9 mouse cellular contexts compared by ENCODE assay signal in genomic region chr7:24949958-24950623, GRCm38 (mm10). TPM values are rescaled to one million over a fixed set of nuclear protein-coding genes. Genes with fewer than 3 reads are reported as not detected.
DNase-seq lines count a peak whose midpoint lies in the region; ATAC-seq lines count a peak whose summit lies in the region.
"Had no signal": no experiment of that assay in that cellular context is flagged by ENCODE, and none has a peak within 500 bp of the region (broad histone marks: within the 10 kb centered on the region; RNA-seq: fewer than 3 reads in every experiment).

No protein-coding gene starts in this region.

- intact Hi-C loops in left cerebral cortex, postnatal 25 days (cut with DNase I), result loop anchor here (5.0 kb wide), 2 partner anchors 43 to 58 kb away; no protein-coding TSS in a partner anchor

- WGBS in forebrain, embryonic 14.5 days, result 1% methylated on average over 8 of the region's 8 CpGs
- 0% methylated on average over 8 of the region's 8 CpGs for WGBS in hindbrain, embryonic 11.5 days
- WGBS in midbrain, embryonic 11.5 days, result 2% methylated on average over 8 of the region's 8 CpGs

- H3K4me2 ChIP-seq in forebrain, embryonic 14.5 days (ENCODE audit: low read length), result no peak overlapping the region
- H3K4me2 ChIP-seq in hindbrain, embryonic 11.5 days (replicated peaks; ENCODE audit: low read depth, low read length), result no peak overlapping the region
- H3K4me2 ChIP-seq in midbrain, embryonic 11.5 days, result no peak overlapping the region
- H3K4me2 ChIP-seq: liver, embryonic 15.5 days had no signal

- peaks cover 89% of the 10 kb centered on the region for H3K27me3 ChIP-seq in forebrain, embryonic 14.5 days (replicated peaks; ENCODE audit: control insufficient read depth, insufficient read depth, low read length)
- peaks cover 79% of the 10 kb centered on the region for H3K27me3 ChIP-seq in hindbrain, embryonic 11.5 days (ENCODE audit: control insufficient read depth, insufficient read depth, low read length)
- H3K27me3 ChIP-seq in midbrain, embryonic 11.5 days (ENCODE audit: control insufficient read depth, insufficient read depth, low read length), result peaks cover 80% of the 10 kb centered on the region

- H3K27ac ChIP-seq in forebrain, embryonic 14.5 days (ENCODE audit: low read depth, low read length), result no peak overlapping the region
- peak overlapping the region; percentile 65; the same call in 1 of the 2 replicates for H3K27ac ChIP-seq in hindbrain, embryonic 11.5 days (ENCODE audit: low read depth, low read length)
- H3K27ac ChIP-seq in midbrain, embryonic 11.5 days (ENCODE audit: low read depth, low read length), result peak overlapping the region; percentile 40; the same call in 1 of the 2 replicates
- H3K27ac ChIP-seq: liver, embryonic 15.5 days had no signal

- ATAC-seq in forebrain, embryonic 14.5 days, result peak; percentile 47
- ATAC-seq in hindbrain, embryonic 11.5 days (ENCODE audit: low FRiP score), result peak; percentile 68
- ATAC-seq in midbrain, embryonic 11.5 days (ENCODE audit: low FRiP score), result peak; percentile 80

- no peaks in the 10 kb centered on the region for H3K4me1 ChIP-seq in forebrain, embryonic 14.5 days (ENCODE audit: control insufficient read depth, insufficient read depth, low read length)
- H3K4me1 ChIP-seq in hindbrain, embryonic 11.5 days (replicated peaks; ENCODE audit: control insufficient read depth, insufficient read depth, low read length), result peaks cover 25% of the 10 kb centered on the region
- H3K4me1 ChIP-seq in midbrain, embryonic 11.5 days (ENCODE audit: control insufficient read depth, insufficient read depth, low read length), result peaks cover 31% of the 10 kb centered on the region

- peak; percentile 63 for DNase-seq in gastrocnemius, adult 18-20 months (ENCODE audit: low spot score)
- DNase-seq in gastrocnemius, postnatal 25 days, result no peak
- peak; percentile 80 for DNase-seq in c-Kit-positive CD71-negative TER-119-negative erythroid progenitor cells, embryonic 14.5 days (ENCODE audit: low read depth)
- peak; percentile 75 for DNase-seq in forebrain, embryonic 14.5 days (ENCODE audit: low spot score)
- peak; percentile 94 for DNase-seq in hindbrain, embryonic 11.5 days (ENCODE audit: low spot score)
- DNase-seq in left cerebral cortex, postnatal 25 days (ENCODE audit: low spot score in 2 of 2), result peak; percentile 53 to 54
- peak; percentile 100 for DNase-seq in midbrain, embryonic 11.5 days (ENCODE audit: low spot score, missing footprints)
- DNase-seq in spleen, postnatal 14 days (ENCODE audit: low spot score in 2 of 2), result peak; percentile 64 to 75

- H3K4me3 ChIP-seq in forebrain, embryonic 14.5 days (ENCODE audit: low read depth, low read length), result no peak overlapping the region
- H3K4me3 ChIP-seq in hindbrain, embryonic 11.5 days (ENCODE audit: low read depth, low read length), result no peak overlapping the region
- no peak overlapping the region for H3K4me3 ChIP-seq in midbrain, embryonic 11.5 days (ENCODE audit: low read depth, low read length)
- H3K4me3 ChIP-seq: liver, embryonic 15.5 days had no signal

- no peaks in the 10 kb centered on the region for H3K9me3 ChIP-seq in forebrain, embryonic 14.5 days (replicated peaks; ENCODE audit: control insufficient read depth, low read length)
- H3K9me3 ChIP-seq in hindbrain, embryonic 11.5 days (ENCODE audit: control insufficient read depth, low read length), result no peaks in the 10 kb centered on the region
- no peaks in the 10 kb centered on the region for H3K9me3 ChIP-seq in midbrain, embryonic 11.5 days (ENCODE audit: control insufficient read depth, low read length)
- H3K9me3 ChIP-seq: liver, embryonic 15.5 days had no signal

- no peak overlapping the region for H3K9ac ChIP-seq in forebrain, embryonic 14.5 days (ENCODE audit: low read length)
- no peak overlapping the region for H3K9ac ChIP-seq in hindbrain, embryonic 11.5 days (ENCODE audit: low read depth, low read length)
- no peak overlapping the region for H3K9ac ChIP-seq in midbrain, embryonic 11.5 days (ENCODE audit: low read length)
- H3K9ac ChIP-seq: liver, embryonic 15.5 days had no signal

- H3K36me3 ChIP-seq in forebrain, embryonic 14.5 days (ENCODE audit: control insufficient read depth, insufficient read depth, low read length), result no peaks in the 10 kb centered on the region
- no peaks in the 10 kb centered on the region for H3K36me3 ChIP-seq in hindbrain, embryonic 11.5 days (ENCODE audit: control insufficient read depth, insufficient read depth, low read length)
- H3K36me3 ChIP-seq in midbrain, embryonic 11.5 days (ENCODE audit: control insufficient read depth, insufficient read depth, low read length), result no peaks in the 10 kb centered on the region
- H3K36me3 ChIP-seq: liver, embryonic 15.5 days had no signal

RNA-seq across cellular contexts. Expression of gene Gm4881, which starts 5.8 kb away (rescaled TPM):
- not detected for total RNA-seq in gastrocnemius, adult 18-20 months (2021)
- total RNA-seq in gastrocnemius, postnatal 25 days (2021), result not detected
- polyA plus RNA-seq in forebrain, embryonic 14.5 days (2014; fragmentation: Nextera tagmentation; extraction: Ambion mirVana), result 0.70 and 1.1 TPM in 2 replicates
- polyA plus RNA-seq in hindbrain, embryonic 11.5 days (2014; fragmentation: Nextera tagmentation; extraction: Ambion mirVana), result 4.7 and 6.1 TPM in 2 replicates
- not detected for total RNA-seq in left cerebral cortex, postnatal 25 days (2021)
- polyA plus RNA-seq in midbrain, embryonic 11.5 days (2014; fragmentation: Nextera tagmentation; extraction: Ambion mirVana), result 2.0 and 2.2 TPM in 2 replicates
- polyA plus RNA-seq: liver, embryonic 15.5 days had no signal

RNA-seq across cellular contexts. Expression of gene Rabac1, which starts 22.5 kb away (rescaled TPM):
- 100 to 1,000 TPM; 222 to 264 TPM for total RNA-seq in gastrocnemius, adult 18-20 months (2021)
- 100 to 1,000 TPM; 191 to 193 TPM for total RNA-seq in gastrocnemius, postnatal 25 days (2021)
- 240 and 248 TPM in 2 replicates for polyA plus RNA-seq in forebrain, embryonic 14.5 days (2014; fragmentation: Nextera tagmentation; extraction: Ambion mirVana)
- 122 and 129 TPM in 2 replicates for polyA plus RNA-seq in hindbrain, embryonic 11.5 days (2014; fragmentation: Nextera tagmentation; extraction: Ambion mirVana)
- total RNA-seq in left cerebral cortex, postnatal 25 days (2021), result 100 to 1,000 TPM; 266 to 283 TPM
- polyA plus RNA-seq in midbrain, embryonic 11.5 days (2014; fragmentation: Nextera tagmentation; extraction: Ambion mirVana), result 108 and 110 TPM in 2 replicates

RNA-seq across cellular contexts. Expression of gene Arhgef1, which starts 47.4 kb away (rescaled TPM):
- total RNA-seq in gastrocnemius, adult 18-20 months (2021), result 10 to 100 TPM; 21.0 to 23.8 TPM
- total RNA-seq in gastrocnemius, postnatal 25 days (2021), result 10 to 100 TPM; 30.9 to 34.2 TPM
- polyA plus RNA-seq in forebrain, embryonic 14.5 days (2014; fragmentation: Nextera tagmentation; extraction: Ambion mirVana), result 26.9 and 41.3 TPM in 2 replicates
- polyA plus RNA-seq in hindbrain, embryonic 11.5 days (2014; fragmentation: Nextera tagmentation; extraction: Ambion mirVana), result 43.0 and 46.4 TPM in 2 replicates
- 10 to 100 TPM; 70.5 to 79.1 TPM for total RNA-seq in left cerebral cortex, postnatal 25 days (2021)
- 37.7 and 38.1 TPM in 2 replicates for polyA plus RNA-seq in midbrain, embryonic 11.5 days (2014; fragmentation: Nextera tagmentation; extraction: Ambion mirVana)

RNA-seq across cellular contexts. Expression of gene Cd79a, which starts 52.9 kb away (rescaled TPM):
- total RNA-seq in gastrocnemius, adult 18-20 months (2021), result under 1 TPM in 1 of 2 experiments, not detected in 1; 0.14 TPM
- total RNA-seq in gastrocnemius, postnatal 25 days (2021), result under 1 TPM in 1 of 2 experiments, not detected in 1; 0.24 TPM
- not detected in 2 replicates for polyA plus RNA-seq in forebrain, embryonic 14.5 days (2014; fragmentation: Nextera tagmentation; extraction: Ambion mirVana)
- 0.39 TPM in 1 of 2 replicates, not detected in the other for polyA plus RNA-seq in hindbrain, embryonic 11.5 days (2014; fragmentation: Nextera tagmentation; extraction: Ambion mirVana)
- under 1 TPM; 0.46 to 0.64 TPM for total RNA-seq in left cerebral cortex, postnatal 25 days (2021)
- 0.12 and 0.14 TPM in 2 replicates for polyA plus RNA-seq in midbrain, embryonic 11.5 days (2014; fragmentation: Nextera tagmentation; extraction: Ambion mirVana)

RNA-seq across cellular contexts. Expression of gene Atp1a3, which starts 55.7 kb away (rescaled TPM):
- total RNA-seq in gastrocnemius, adult 18-20 months (2021), result under 1 TPM; 0.17 to 0.23 TPM
- under 1 TPM in 1 of 2 experiments, not detected in 1; 0.46 TPM for total RNA-seq in gastrocnemius, postnatal 25 days (2021)
- polyA plus RNA-seq in forebrain, embryonic 14.5 days (2014; fragmentation: Nextera tagmentation; extraction: Ambion mirVana), result 122 and 183 TPM in 2 replicates
- polyA plus RNA-seq in hindbrain, embryonic 11.5 days (2014; fragmentation: Nextera tagmentation; extraction: Ambion mirVana), result 40.1 and 48.8 TPM in 2 replicates
- total RNA-seq in left cerebral cortex, postnatal 25 days (2021), result 1,000 to 10,000 TPM; 1,972 to 2,046 TPM
- polyA plus RNA-seq in midbrain, embryonic 11.5 days (2014; fragmentation: Nextera tagmentation; extraction: Ambion mirVana), result 34.4 and 36.0 TPM in 2 replicates
